Comparison of ENCODE assay signal across 8 mouse cellular contexts in genomic region chr9:25317827-25318505, GRCm38 (mm10).
A peak's percentile ranks its signal among the peaks of the same experiment; 100 is the strongest.
DNase-seq lines count a peak whose midpoint lies in the region; ATAC-seq and TF ChIP-seq lines count a peak whose summit lies in the region.

No protein-coding gene starts in this region.

- TF ChIP-seq RAD21 in MEL (IDR thresholded peaks at IDR 0.05; ENCODE audit: low read depth, low read length), result peak; percentile 66

- ATAC-seq in lung, embryonic 14.5 days (ENCODE audit: insufficient read depth), result peak; percentile 77

- no peaks in the 10 kb centered on the region for H3K27me3 ChIP-seq in MEL (ENCODE audit: control insufficient read depth in 1 of 2, insufficient read depth in 2 of 2, low read length in 2 of 2)
- H3K27me3 ChIP-seq in lung, embryonic 14.5 days (ENCODE audit: insufficient read depth, low read length), result no peaks in the 10 kb centered on the region

- H3K9ac ChIP-seq in MEL (ENCODE audit: control insufficient read depth, low read depth, low read length, poor library complexity, severe bottlenecking), result no peak overlapping the region
- no peak overlapping the region for H3K9ac ChIP-seq in lung, embryonic 14.5 days

- no peak for TF ChIP-seq POLR2A in MEL (IDR thresholded peaks at IDR 0.05; ENCODE audit: control insufficient read depth in 1 of 2, insufficient read depth in 1 of 2, low read depth in 1 of 2, low read length in 2 of 2, poor library complexity in 1 of 2)
- no peak for TF ChIP-seq POLR2A in embryonic fibroblast, embryonic 13.5 days (IDR thresholded peaks at IDR 0.05; ENCODE audit: low read depth, low read length)

- H3K79me2 ChIP-seq in MEL (ENCODE audit: control insufficient read depth, insufficient read depth, low read length, poor library complexity), result no peaks in the 10 kb centered on the region

- intact Hi-C loops in heart, postnatal 36 days (cut with DNase I), result loop anchor here (1.0 to 2.0 kb wide), 2 partner anchors 274 to 337 kb away; no protein-coding TSS in a partner anchor

- H3K4me1 ChIP-seq in MEL (ENCODE audit: control insufficient read depth in 1 of 2, insufficient read depth in 2 of 2, low read length in 2 of 2), result no peaks in the 10 kb centered on the region
- H3K4me1 ChIP-seq in embryonic fibroblast, embryonic 13.5 days (ENCODE audit: control insufficient read depth, insufficient read depth, low read length), result 0 out of 2 replicates have a peak, but pooled peaks cover 2% of the 10 kb centered on the region
- H3K4me1 ChIP-seq in lung, embryonic 14.5 days (ENCODE audit: insufficient read depth), result no peaks in the 10 kb centered on the region

- peak; percentile 52 for DNase-seq in MEL (ENCODE audit: low read depth, low spot score)
- peak; percentile 71 to 80 for DNase-seq in adrenal gland, postnatal 36 days
- DNase-seq in heart, postnatal 36 days, result peak; percentile 56 to 59
- DNase-seq in kidney, postnatal 36 days, result peak; percentile 26 to 77
- DNase-seq in lung, embryonic 14.5 days, result peak; percentile 72
- DNase-seq in ovary, postnatal 36 days (ENCODE audit: low spot score), result peak; percentile 56
- DNase-seq in spleen, postnatal 4 days (ENCODE audit: low spot score in 2 of 2), result no peak

- peak; percentile 34 to 73 (median 66) for TF ChIP-seq CTCF in MEL (IDR thresholded peaks at IDR 0.05 in 2 of 3, conservative IDR thresholded peaks at IDR 0.05 in 1 of 3; ENCODE audit: control insufficient read depth in 1 of 3, insufficient read depth in 1 of 3, low read depth in 2 of 3, low read length in 3 of 3, poor library complexity in 1 of 3, severe bottlenecking in 1 of 3)
- TF ChIP-seq CTCF in embryonic fibroblast, embryonic 13.5 days (IDR thresholded peaks at IDR 0.05; ENCODE audit: borderline replicate concordance, insufficient read depth, low read length), result peak; percentile 94
- TF ChIP-seq CTCF in lung, embryonic 14.5 days (IDR thresholded peaks at IDR 0.05; ENCODE audit: low read depth), result peak; percentile 78

- no peaks in the 10 kb centered on the region for H3K9me3 ChIP-seq in MEL (replicated peaks; ENCODE audit: insufficient read depth, low read length)
- H3K9me3 ChIP-seq in lung, embryonic 14.5 days (ENCODE audit: low read depth, low read length), result no peaks in the 10 kb centered on the region

- TF ChIP-seq EP300 in MEL (IDR thresholded peaks at IDR 0.05; ENCODE audit: low read depth in 1 of 2, low read length in 2 of 2), result no peak

- H3K4me3 ChIP-seq in MEL (ENCODE audit: control insufficient read depth in 1 of 2, insufficient read depth in 1 of 2, low read depth in 2 of 2, low read length in 2 of 2), result no peak overlapping the region
- no peak overlapping the region for H3K4me3 ChIP-seq in embryonic fibroblast, embryonic 13.5 days (ENCODE audit: insufficient read depth, low read length)
- H3K4me3 ChIP-seq in lung, embryonic 14.5 days (ENCODE audit: low read depth, low read length), result no peak overlapping the region

- no peaks in the 10 kb centered on the region for H3K36me3 ChIP-seq in MEL (ENCODE audit: control insufficient read depth in 1 of 2, insufficient read depth in 2 of 2, low read length in 2 of 2)
- H3K36me3 ChIP-seq in lung, embryonic 14.5 days (ENCODE audit: insufficient read depth), result no peaks in the 10 kb centered on the region; the same call in 1 of the 2 replicates

- WGBS in lung, embryonic 14.5 days, result 47% methylated on average over 4 of the region's 4 CpGs

- no peak overlapping the region for H3K27ac ChIP-seq in MEL (ENCODE audit: control insufficient read depth, low read depth, low read length)
- no peak overlapping the region for H3K27ac ChIP-seq in embryonic fibroblast, embryonic 13.5 days (ENCODE audit: insufficient read depth, low read length)
- no peak overlapping the region for H3K27ac ChIP-seq in lung, embryonic 14.5 days (ENCODE audit: low read depth)

- H3K4me2 ChIP-seq in lung, embryonic 14.5 days, result no peak overlapping the region

TF ChIP-seq in MEL, 35 proteins besides CTCF, POLR2A, EP300 and RAD21:
- peak; percentile 52; the same call in 1 of the 2 replicates for TF ChIP-seq ZC3H11A (IDR thresholded peaks at IDR 0.05; ENCODE audit: low read depth, low read length)
- TF ChIP-seq MYB (IDR thresholded peaks at IDR 0.05; ENCODE audit: low read depth, low read length), result no peak
- no peak for TF ChIP-seq MXI1 (IDR thresholded peaks at IDR 0.05; ENCODE audit: low read depth, low read length)
- no peak for TF ChIP-seq POLR2AphosphoS5 (IDR thresholded peaks at IDR 0.05; ENCODE audit: borderline replicate concordance, low read depth, low read length)
- peak; percentile 70 for TF ChIP-seq SMC3 (IDR thresholded peaks at IDR 0.05; ENCODE audit: low read depth, low read length)

Comparison
In these comparisons a context has a peak if more than half of its experiments do, and no peak if none do; other contexts are left out.
1. DNase-seq: peak in MEL (single experiment), adrenal gland, postnatal 36 days (2 of 2), heart, postnatal 36 days (2 of 2), kidney, postnatal 36 days (2 of 2), lung, embryonic 14.5 days (single experiment) and ovary, postnatal 36 days (single experiment); none in spleen, postnatal 4 days (0 of 2).
2. Peak in every context shown above with its lines, with median percentiles within 50 percentile points of each other: CTCF ChIP-seq.